Comparison of ENCODE assay signal across 8 mouse cellular contexts in the genomic region with DNA sequence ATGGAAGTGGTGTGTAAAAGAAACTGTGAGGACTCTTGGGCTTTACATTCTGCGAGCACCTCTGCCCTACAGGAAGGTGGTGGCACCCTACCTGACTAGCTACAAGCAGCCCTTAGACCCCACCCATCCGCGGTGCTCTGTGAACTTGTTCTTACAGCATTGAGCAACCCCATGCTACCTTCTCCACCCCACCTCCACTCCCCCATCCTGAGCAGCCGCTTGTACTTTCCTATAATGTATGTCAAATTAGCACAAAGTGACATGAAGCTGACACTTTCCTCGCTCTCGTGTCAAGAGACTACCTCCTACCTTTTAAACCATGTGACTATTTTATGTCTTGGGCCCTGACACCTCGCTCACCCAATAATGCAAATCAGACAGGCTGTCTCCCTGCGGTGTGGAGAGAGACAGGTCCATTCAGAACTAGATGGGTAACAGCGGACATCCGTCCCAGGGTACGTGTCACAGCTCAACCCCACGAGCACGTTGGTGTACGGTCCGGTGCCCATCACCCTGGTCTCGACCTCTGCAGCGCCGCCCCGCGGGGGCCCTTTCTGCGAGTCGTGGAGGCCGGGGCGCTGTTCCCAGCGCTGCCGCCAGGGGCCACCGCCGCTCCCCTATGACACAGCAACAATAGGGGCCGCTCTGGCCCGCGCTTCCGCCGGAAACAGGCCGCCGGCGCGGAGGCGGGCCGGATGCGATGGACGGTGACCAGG. TPM values are rescaled to one million over a fixed set of nuclear protein-coding genes. Genes with fewer than 3 reads are reported as not detected.
DNase-seq lines count a peak whose midpoint lies in the region; ATAC-seq lines count a peak whose summit lies in the region.

A gene (plus strand): TSS at position 680 of the 716 bp plus-strand sequence.

- H3K4me1 ChIP-seq in brown adipose tissue, adult 24 weeks (ENCODE audit: control insufficient read depth, insufficient read depth, insufficient read length, low read length), result peaks cover 11% of the 10 kb centered on the region
- H3K4me1 ChIP-seq in heart, embryonic 14.5 days (ENCODE audit: control insufficient read depth in 2 of 2, insufficient read depth in 2 of 2, low read length in 2 of 2), result peaks cover 8 to 16% of the 10 kb centered on the region in 2 experiments
- H3K4me1 ChIP-seq in liver, embryonic 13.5 days (replicated peaks), result peaks cover 31% of the 10 kb centered on the region
- peaks cover 18% of the 10 kb centered on the region for H3K4me1 ChIP-seq in stomach, embryonic 16.5 days (ENCODE audit: control insufficient read depth, insufficient read depth, low read length)

- H3K27ac ChIP-seq in brown adipose tissue, adult 24 weeks (replicated peaks; ENCODE audit: low read depth, low read length), result peak within 1 kb of the TSS; percentile 89
- H3K27ac ChIP-seq in heart, embryonic 14.5 days (replicated peaks in 1 of 2; ENCODE audit: control insufficient read depth in 1 of 2, insufficient read depth in 1 of 2, low read depth in 2 of 2, low read length in 2 of 2), result peak within 1 kb of the TSS; percentile 89 to 93
- peak within 1 kb of the TSS; percentile 91 for H3K27ac ChIP-seq in liver, embryonic 13.5 days
- H3K27ac ChIP-seq in stomach, embryonic 16.5 days (ENCODE audit: low read length), result peak within 1 kb of the TSS; percentile 89

- H3K9ac ChIP-seq in heart, embryonic 14.5 days (ENCODE audit: low read length), result peak within 1 kb of the TSS; percentile 94
- H3K9ac ChIP-seq in liver, embryonic 13.5 days, result peak within 1 kb of the TSS; percentile 98
- peak within 1 kb of the TSS; percentile 97 for H3K9ac ChIP-seq in stomach, embryonic 16.5 days (ENCODE audit: low read length)

- DNase-seq in CD4-positive, CD25-positive, alpha-beta regulatory T cell, adult 2 months (ENCODE audit: low read depth, low spot score), result peak; percentile 98
- DNase-seq in fibroblast of lung, adult 2 months (ENCODE audit: low read depth), result peak; percentile 81
- peak; percentile 99 for DNase-seq in kidney, postnatal 14 days
- peak; percentile 94 for DNase-seq in liver, embryonic 13.5 days
- peak; percentile 99 for DNase-seq in neural tube, embryonic 10.5 days (ENCODE audit: extremely low spot score, low spot score)

- ATAC-seq in heart, embryonic 14.5 days (ENCODE audit: insufficient number of reproducible peaks, insufficient read depth, low FRiP score, low read depth), result peak; percentile 95
- ATAC-seq in liver, embryonic 13.5 days (ENCODE audit: low read depth), result peak; percentile 97
- peak; percentile 98 for ATAC-seq in stomach, embryonic 16.5 days (ENCODE audit: insufficient read depth, low FRiP score)

- no peaks in the 10 kb centered on the region for H3K9me3 ChIP-seq in heart, embryonic 14.5 days (ENCODE audit: control insufficient read depth, low read length)
- no peaks in the 10 kb centered on the region for H3K9me3 ChIP-seq in liver, embryonic 13.5 days (replicated peaks)
- H3K9me3 ChIP-seq in stomach, embryonic 16.5 days (replicated peaks; ENCODE audit: control insufficient read depth, low read length), result no peaks in the 10 kb centered on the region

- no peaks in the 10 kb centered on the region for H3K27me3 ChIP-seq in heart, embryonic 14.5 days (ENCODE audit: control insufficient read depth, insufficient read depth, low read length)
- no peaks in the 10 kb centered on the region for H3K27me3 ChIP-seq in liver, embryonic 13.5 days
- no peaks in the 10 kb centered on the region for H3K27me3 ChIP-seq in stomach, embryonic 16.5 days (ENCODE audit: control insufficient read depth, insufficient read depth, low read length)

- H3K36me3 ChIP-seq in heart, embryonic 14.5 days (ENCODE audit: control insufficient read depth, insufficient read depth, low read length), result peaks cover 31% of the 10 kb centered on the region
- H3K36me3 ChIP-seq in liver, embryonic 13.5 days, result peaks cover 32% of the 10 kb centered on the region
- H3K36me3 ChIP-seq in stomach, embryonic 16.5 days (ENCODE audit: control insufficient read depth, insufficient read depth, low read length), result peaks cover 7% of the 10 kb centered on the region

- peak within 1 kb of the TSS; percentile 92 for H3K4me3 ChIP-seq in brown adipose tissue, adult 24 weeks (ENCODE audit: insufficient read depth, low read depth, low read length)
- peak within 1 kb of the TSS; percentile 93 to 99 for H3K4me3 ChIP-seq in heart, embryonic 14.5 days (ENCODE audit: control insufficient read depth in 1 of 2, insufficient read depth in 1 of 2, low read depth in 1 of 2, low read length in 2 of 2)
- peak within 1 kb of the TSS; percentile 98 for H3K4me3 ChIP-seq in liver, embryonic 13.5 days (replicated peaks)
- H3K4me3 ChIP-seq in stomach, embryonic 16.5 days (replicated peaks; ENCODE audit: low read length), result peak within 1 kb of the TSS; percentile 92

- WGBS in heart, embryonic 14.5 days, result 5% methylated on average over 41 of the region's 41 CpGs
- 4% methylated on average over 41 of the region's 41 CpGs for WGBS in liver, embryonic 13.5 days (ENCODE audit: insufficient replicate concordance)
- WGBS in stomach, embryonic 16.5 days, result 4% methylated on average over 41 of the region's 41 CpGs

- H3K4me2 ChIP-seq in heart, embryonic 14.5 days (ENCODE audit: low read length), result peak within 1 kb of the TSS; percentile 99
- H3K4me2 ChIP-seq in liver, embryonic 13.5 days, result peak within 1 kb of the TSS; percentile 96
- H3K4me2 ChIP-seq in stomach, embryonic 16.5 days (ENCODE audit: low read depth, low read length), result peak within 1 kb of the TSS; percentile 97

RNA-seq across cellular contexts. Expression of the gene that starts here (rescaled TPM):
- 65.9 and 105 TPM in 2 replicates for polyA plus RNA-seq in brown adipose tissue, adult 24 weeks (2012; ENCODE audit: insufficient read depth, insufficient read length, missing spikeins)
- 102 and 109 TPM in 2 replicates for polyA plus RNA-seq in heart, embryonic 14.5 days (2014; fragmentation: Nextera tagmentation; extraction: Ambion mirVana)
- polyA plus RNA-seq in liver, embryonic 13.5 days (2015; fragmentation: Nextera tagmentation; extraction: Ambion mirVana), result 151 and 159 TPM in 2 replicates
- 154 and 171 TPM in 2 replicates for polyA plus RNA-seq in stomach, embryonic 16.5 days (2015; fragmentation: Nextera tagmentation; extraction: Ambion mirVana)

Comparison
In these comparisons a context has a peak if more than half of its experiments do, and no peak if none do; other contexts are left out.
1. Peak in every context shown above with its lines: DNase-seq, ATAC-seq, H3K4me3 ChIP-seq and H3K27ac ChIP-seq.